In the genomic region with DNA sequence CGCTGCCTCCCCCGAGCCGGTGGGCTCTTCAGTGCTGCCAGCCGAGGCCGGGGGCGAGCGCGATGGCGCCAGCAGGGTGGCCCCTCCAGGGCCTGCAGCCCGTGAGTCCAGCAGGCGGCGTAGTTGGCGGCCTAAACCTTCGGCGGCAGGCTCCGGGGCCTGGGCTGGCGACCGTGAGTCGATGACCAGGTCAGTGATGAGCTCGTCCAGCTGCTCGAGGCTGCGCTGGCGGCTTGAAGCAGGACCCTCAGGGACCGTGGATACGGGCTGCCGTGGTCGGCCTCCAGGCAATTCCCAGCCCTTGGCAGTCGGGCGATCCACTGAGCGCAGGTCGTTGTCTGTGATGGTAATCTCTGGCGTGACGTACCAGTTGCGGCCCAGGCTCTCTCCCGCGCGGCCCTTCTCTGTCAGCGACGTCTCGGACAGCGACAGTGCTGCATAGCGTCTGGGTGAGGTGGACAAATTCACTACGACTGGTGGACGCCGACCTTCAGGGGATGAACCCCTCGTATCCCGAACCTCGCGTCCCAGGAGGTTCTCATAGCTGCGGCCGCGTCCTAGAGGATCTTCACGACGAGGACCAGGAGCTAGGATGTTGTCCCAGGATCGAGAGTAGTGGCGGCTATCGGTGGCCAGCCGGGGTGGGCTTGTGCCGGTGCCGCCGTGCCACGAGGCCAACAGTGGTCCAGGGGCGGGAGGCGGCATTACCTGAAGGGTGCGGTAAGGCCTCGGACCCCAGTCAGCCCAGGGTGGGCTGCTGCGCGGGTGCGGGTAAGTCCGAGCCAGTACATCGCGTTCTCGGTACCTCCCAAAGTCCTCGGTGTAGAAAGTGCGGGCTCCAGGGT, we compare ENCODE assay signal across 8 mouse cellular contexts. TPM values are rescaled to one million over a fixed set of nuclear protein-coding genes. Genes with fewer than 3 reads are reported as not detected.
DNase-seq lines count a peak whose midpoint lies in the region; ATAC-seq and TF ChIP-seq lines count a peak whose summit lies in the region.

No protein-coding gene starts in this region.

- TF ChIP-seq CTCF in gastrocnemius, adult 2 months (IDR thresholded peaks at IDR 0.05) = peak; percentile 35

- H3K9ac ChIP-seq in hindbrain, embryonic 14.5 days = peak overlapping the region; percentile 31; the same call in 1 of the 2 replicates
- H3K9ac ChIP-seq in midbrain, embryonic 11.5 days (ENCODE audit: low read length) = no peak overlapping the region

- H3K36me3 ChIP-seq in hindbrain, embryonic 14.5 days (replicated peaks; ENCODE audit: control insufficient read depth, insufficient read depth) = peaks cover 20% of the 10 kb centered on the region
- no peaks in the 10 kb centered on the region for H3K36me3 ChIP-seq in midbrain, embryonic 11.5 days (ENCODE audit: control insufficient read depth, insufficient read depth, low read length)

- no peak for ATAC-seq in hindbrain, embryonic 14.5 days (ENCODE audit: low FRiP score)
- ATAC-seq in midbrain, embryonic 11.5 days (ENCODE audit: low FRiP score) = no peak
- ATAC-seq in megakaryocyte-erythroid progenitor cell, adult 5-6 weeks (replicated peaks; ENCODE audit: low FRiP score, low TSS enrichment, poor library complexity, severe bottlenecking) = no peak
- ATAC-seq in activated CD4-positive, CD25-positive, alpha-beta regulatory T cell, adult 4 months = no peak

- peaks cover 56% of the 10 kb centered on the region for H3K27me3 ChIP-seq in hindbrain, embryonic 14.5 days (ENCODE audit: control insufficient read depth, insufficient read depth, low read length)
- H3K27me3 ChIP-seq in midbrain, embryonic 11.5 days (ENCODE audit: control insufficient read depth, insufficient read depth, low read length) = peaks cover 57% of the 10 kb centered on the region

- H3K27ac ChIP-seq in gastrocnemius, adult 2 months = no peak overlapping the region
- no peak overlapping the region for H3K27ac ChIP-seq in hindbrain, embryonic 14.5 days
- H3K27ac ChIP-seq in midbrain, embryonic 11.5 days (ENCODE audit: low read depth, low read length) = no peak overlapping the region

- intact Hi-C loops in gastrocnemius, adult 2 months (cut with DNase I) = no loop called here

- DNase-seq in gastrocnemius, adult 2 months = peak; percentile 42
- no peak for DNase-seq in gastrocnemius, adult 8-10 months (ENCODE audit: low spot score in 2 of 2)
- DNase-seq in thymus, postnatal 4 days = peak; percentile 22
- DNase-seq in thymus, postnatal 0 days (ENCODE audit: low spot score) = no peak
- DNase-seq in hindbrain, embryonic 14.5 days (ENCODE audit: low spot score) = no peak
- peak; percentile 95 for DNase-seq in midbrain, embryonic 11.5 days (ENCODE audit: low spot score, missing footprints)

- H3K4me3 ChIP-seq in gastrocnemius, adult 2 months = peak overlapping the region; percentile 61
- peak overlapping the region; percentile 14 for H3K4me3 ChIP-seq in hindbrain, embryonic 14.5 days (replicated peaks; ENCODE audit: low read length)
- peak overlapping the region; percentile 25 for H3K4me3 ChIP-seq in midbrain, embryonic 11.5 days (ENCODE audit: low read depth, low read length)

- peak overlapping the region; percentile 19 for H3K4me2 ChIP-seq in hindbrain, embryonic 14.5 days (replicated peaks)
- H3K4me2 ChIP-seq in midbrain, embryonic 11.5 days = peak overlapping the region; percentile 41

- H3K9me3 ChIP-seq in hindbrain, embryonic 14.5 days (ENCODE audit: control insufficient read depth, low read length) = no peaks in the 10 kb centered on the region
- no peaks in the 10 kb centered on the region for H3K9me3 ChIP-seq in midbrain, embryonic 11.5 days (ENCODE audit: control insufficient read depth, low read length)

- 8% methylated on average over 74 of the region's 75 CpGs for WGBS in hindbrain, embryonic 14.5 days
- WGBS in midbrain, embryonic 11.5 days = 5% methylated on average over 75 of the region's 75 CpGs

- peaks cover 51% of the 10 kb centered on the region for H3K4me1 ChIP-seq in hindbrain, embryonic 14.5 days (replicated peaks; ENCODE audit: control insufficient read depth, insufficient read depth, low read length)
- H3K4me1 ChIP-seq in midbrain, embryonic 11.5 days (ENCODE audit: control insufficient read depth, insufficient read depth, low read length) = peaks cover 28% of the 10 kb centered on the region

RNA-seq across cellular contexts. Expression of gene Phpt1, which starts 3.1 kb away (rescaled TPM):
- 10 to 100 TPM; 52.7 to 64.7 TPM for total RNA-seq in gastrocnemius, adult 2 months (2021)
- 10 to 100 TPM; 62.8 to 69.7 (median 65.5) TPM for total RNA-seq in gastrocnemius, adult 8-10 months (2022)
- 184 and 191 TPM in 2 replicates for polyA plus RNA-seq in thymus, postnatal 0 days (2015; fragmentation: Nextera tagmentation; extraction: Ambion mirVana)
- polyA plus RNA-seq in hindbrain, embryonic 14.5 days (2014; fragmentation: Nextera tagmentation; extraction: Ambion mirVana) = 171 and 187 TPM in 2 replicates
- polyA plus RNA-seq in midbrain, embryonic 11.5 days (2014; fragmentation: Nextera tagmentation; extraction: Ambion mirVana) = 158 and 159 TPM in 2 replicates
- 36.5 and 43.2 TPM in 2 replicates for total RNA-seq in megakaryocyte-erythroid progenitor cell, adult 5-6 weeks (2014; fragmentation: Nextera tagmentation)
- 19.1 and 25.2 TPM in 2 replicates for total RNA-seq in megakaryocyte-erythroid progenitor cell, adult 5-6 weeks (2017)
- polyA plus RNA-seq in activated CD4-positive, CD25-positive, alpha-beta regulatory T cell, adult 4 months (2017; shearing (Covaris generic)) = 10 to 100 TPM; 55.3 to 61.6 TPM

RNA-seq across cellular contexts. Expression of gene Ajm1, which starts 3.4 kb away (rescaled TPM):
- total RNA-seq in gastrocnemius, adult 2 months (2021) = not detected
- under 1 TPM; 0.13 to 0.20 (median 0.16) TPM for total RNA-seq in gastrocnemius, adult 8-10 months (2022)
- 0.04 and 0.49 TPM in 2 replicates for polyA plus RNA-seq in thymus, postnatal 0 days (2015; fragmentation: Nextera tagmentation; extraction: Ambion mirVana)
- polyA plus RNA-seq in hindbrain, embryonic 14.5 days (2014; fragmentation: Nextera tagmentation; extraction: Ambion mirVana) = 10.8 and 12.7 TPM in 2 replicates
- 0.07 and 0.10 TPM in 2 replicates for polyA plus RNA-seq in midbrain, embryonic 11.5 days (2014; fragmentation: Nextera tagmentation; extraction: Ambion mirVana)
- total RNA-seq in megakaryocyte-erythroid progenitor cell, adult 5-6 weeks (2014; fragmentation: Nextera tagmentation) = not detected in 2 replicates
- total RNA-seq in megakaryocyte-erythroid progenitor cell, adult 5-6 weeks (2017) = 0.09 TPM in 1 of 2 replicates, not detected in the other
- under 1 TPM in 1 of 2 experiments, not detected in 1; 0.07 TPM for polyA plus RNA-seq in activated CD4-positive, CD25-positive, alpha-beta regulatory T cell, adult 4 months (2017; shearing (Covaris generic))

RNA-seq across cellular contexts. Expression of gene Mamdc4, which starts 3.5 kb away (rescaled TPM):
- total RNA-seq in gastrocnemius, adult 2 months (2021) = 1 to 10 TPM; 1.6 to 4.0 TPM
- under 1 TPM; 0.19 to 0.46 (median 0.33) TPM for total RNA-seq in gastrocnemius, adult 8-10 months (2022)
- polyA plus RNA-seq in thymus, postnatal 0 days (2015; fragmentation: Nextera tagmentation; extraction: Ambion mirVana) = 0.53 and 1.0 TPM in 2 replicates
- 1.3 and 1.7 TPM in 2 replicates for polyA plus RNA-seq in hindbrain, embryonic 14.5 days (2014; fragmentation: Nextera tagmentation; extraction: Ambion mirVana)
- polyA plus RNA-seq in midbrain, embryonic 11.5 days (2014; fragmentation: Nextera tagmentation; extraction: Ambion mirVana) = 1.4 and 2.2 TPM in 2 replicates
- total RNA-seq in megakaryocyte-erythroid progenitor cell, adult 5-6 weeks (2014; fragmentation: Nextera tagmentation) = 6.5 and 8.1 TPM in 2 replicates
- 0.38 and 2.0 TPM in 2 replicates for total RNA-seq in megakaryocyte-erythroid progenitor cell, adult 5-6 weeks (2017)
- polyA plus RNA-seq in activated CD4-positive, CD25-positive, alpha-beta regulatory T cell, adult 4 months (2017; shearing (Covaris generic)) = under 1 TPM; 0.40 to 0.91 TPM

RNA-seq across cellular contexts. Expression of gene Edf1, which starts 20.5 kb away (rescaled TPM):
- total RNA-seq in gastrocnemius, adult 2 months (2021) = 100 to 1,000 TPM; 152 to 179 TPM
- total RNA-seq in gastrocnemius, adult 8-10 months (2022) = 100 to 1,000 TPM; 104 to 172 (median 141) TPM
- 466 and 515 TPM in 2 replicates for polyA plus RNA-seq in thymus, postnatal 0 days (2015; fragmentation: Nextera tagmentation; extraction: Ambion mirVana)
- polyA plus RNA-seq in hindbrain, embryonic 14.5 days (2014; fragmentation: Nextera tagmentation; extraction: Ambion mirVana) = 353 and 366 TPM in 2 replicates
- 385 TPM in 2 replicates for polyA plus RNA-seq in midbrain, embryonic 11.5 days (2014; fragmentation: Nextera tagmentation; extraction: Ambion mirVana)
- 151 and 209 TPM in 2 replicates for total RNA-seq in megakaryocyte-erythroid progenitor cell, adult 5-6 weeks (2014; fragmentation: Nextera tagmentation)
- total RNA-seq in megakaryocyte-erythroid progenitor cell, adult 5-6 weeks (2017) = 60.9 and 105 TPM in 2 replicates
- polyA plus RNA-seq in activated CD4-positive, CD25-positive, alpha-beta regulatory T cell, adult 4 months (2017; shearing (Covaris generic)) = 100 to 1,000 TPM; 290 to 402 TPM

RNA-seq across cellular contexts. Expression of gene Rabl6, which starts 30.1 kb away (rescaled TPM):
- 10 to 100 TPM; 85.6 to 95.2 TPM for total RNA-seq in gastrocnemius, adult 2 months (2021)
- total RNA-seq in gastrocnemius, adult 8-10 months (2022) = 10 to 100 TPM; 83.3 to 94.6 (median 89.3) TPM
- polyA plus RNA-seq in thymus, postnatal 0 days (2015; fragmentation: Nextera tagmentation; extraction: Ambion mirVana) = 30.3 and 39.7 TPM in 2 replicates
- polyA plus RNA-seq in hindbrain, embryonic 14.5 days (2014; fragmentation: Nextera tagmentation; extraction: Ambion mirVana) = 59.0 and 61.6 TPM in 2 replicates
- polyA plus RNA-seq in midbrain, embryonic 11.5 days (2014; fragmentation: Nextera tagmentation; extraction: Ambion mirVana) = 49.2 and 51.2 TPM in 2 replicates
- 55.8 and 58.7 TPM in 2 replicates for total RNA-seq in megakaryocyte-erythroid progenitor cell, adult 5-6 weeks (2014; fragmentation: Nextera tagmentation)
- total RNA-seq in megakaryocyte-erythroid progenitor cell, adult 5-6 weeks (2017) = 58.5 and 92.0 TPM in 2 replicates
- 10 to 100 TPM; 16.1 to 19.8 TPM for polyA plus RNA-seq in activated CD4-positive, CD25-positive, alpha-beta regulatory T cell, adult 4 months (2017; shearing (Covaris generic))

Comparison
In these comparisons a context has a peak if more than half of its experiments do, and no peak if none do; other contexts are left out.
1. DNase-seq: peak in gastrocnemius, adult 2 months (single experiment), thymus, postnatal 4 days (single experiment) and midbrain, embryonic 11.5 days (single experiment); none in gastrocnemius, adult 8-10 months (0 of 2), thymus, postnatal 0 days (single experiment) and hindbrain, embryonic 14.5 days (single experiment).
2. Peak in every context shown above with its lines, with median percentiles within 50 percentile points of each other: H3K4me3 ChIP-seq.